Mouse (Mus musculus) embryonic facial prominence, embryonic 15.5 days (tissue): Measurements from ENCODE around the gene Aars2. TPM values are rescaled to one million over a fixed set of nuclear protein-coding genes. Genes with fewer than 3 reads are reported as not detected.

Experiments used
- ATAC-seq: fragments of 200-750 bp; cut with Nextera tagmentation; 2 replicates; pipeline ENCODE4 v1.8.0; 2017; ENCODE audit warnings: low read depth, moderate TSS enrichment; ENCODE audit not compliant: insufficient number of reproducible peaks, low FRiP score, low TSS enrichment
- H3K27ac ChIP-seq: fragments of 300-500 bp; sonication (generic); replicated peaks from 2 replicates; pipeline ENCODE4 v1.5.1; 2015; ENCODE audit warnings: mild to moderate bottlenecking, inconsistent platforms
- H3K27me3 ChIP-seq: fragments of 300-500 bp; sonication (generic); 2 replicates; pipeline ENCODE4 v1.6.1; 2015; ENCODE audit warnings: inconsistent platforms
- H3K36me3 ChIP-seq: fragments of 300-500 bp; sonication (generic); 2 replicates; pipeline ENCODE4 v1.6.1; 2015; ENCODE audit warnings: mild to moderate bottlenecking, inconsistent platforms
- H3K4me1 ChIP-seq: fragments of 300-500 bp; sonication (generic); 2 replicates; pipeline ENCODE4 v1.6.1; 2015; ENCODE audit warnings: inconsistent platforms
- H3K4me2 ChIP-seq: fragments of 300-500 bp; sonication (generic); replicated peaks from 2 replicates; pipeline ENCODE4 v1.6.1; 2015; ENCODE audit warnings: mild to moderate bottlenecking, inconsistent platforms
- H3K4me3 ChIP-seq: fragments of 300-500 bp; sonication (generic); replicated peaks from 2 replicates; pipeline ENCODE4 v1.5.1; 2015; ENCODE audit warnings: mild to moderate bottlenecking, inconsistent platforms
- H3K9ac ChIP-seq: fragments of 300-500 bp; sonication (generic); 2 replicates; pipeline ENCODE4 v1.6.1; 2015; ENCODE audit warnings: inconsistent platforms
- H3K9me3 ChIP-seq: fragments of 300-500 bp; sonication (generic); replicated peaks from 2 replicates; pipeline ENCODE4 v1.6.1; 2016; ENCODE audit warnings: inconsistent platforms
- WGBS: fragments of 180-500 bp; shearing (Covaris S2); methylation state at CpG from one replicate; pipeline ENCODE4 v1.1.7; 2015; 5-methylcytosine and 5-hydroxymethylcytosine counted together
- polyA plus RNA-seq: library from polyadenylated mRNA; unstranded; fragments of >200 nt; fragmentation: Nextera tagmentation; extraction: Ambion mirVana; gene quantifications from 2 replicates; pipeline ENCODE4 v1.2.1, GENCODE M21; 2015

Gene Aars2
- polyA plus RNA-seq, 1 experiment from 2014 or later = 15.8 TPM

- H3K4me1 ChIP-seq = peaks cover 30% of the 10 kb centered on the region
Measured at GRCm38 (mm10) chr17:45559732-45560525, 53.3 kb downstream of the Aars2 start.

GRCm38 (mm10) chr17:45563216-45563615 lies 56.6 kb downstream of the Aars2 start:
- 72% methylated on average over 12 of the region's 12 CpGs for whole genome bisulfite sequencing

More at GRCm38 (mm10) chr17:45559732-45560525, 53.3 kb downstream of the Aars2 start:
- 86% methylated on average over 15 of the region's 15 CpGs for WGBS
- Histone ChIP-seq H3K36me3 (0 out of 2 replicates have a peak, but pooled peaks cover under 1% of the 10 kb centered on the region), H3K27ac (no peak overlapping the region), H3K9me3 (no peaks in the 10 kb centered on the region), H3K9ac (no peak overlapping the region), H3K27me3 (peaks cover 11% of the 10 kb centered on the region), H3K4me3 (no peak overlapping the region), H3K4me2 (no peak overlapping the region)
- no peak for ATAC-seq

GRCm38 (mm10) chr17:45563655-45564530 lies 57.3 kb downstream of the Aars2 start, which contains the start of gene Slc35b2:
Gene Slc35b2, plus strand, starts transcription at chr17:45563874.
- peaks cover 38% of the 10 kb centered on the region for H3K36me3 ChIP-seq
- H3K9ac ChIP-seq = peak within 1 kb of the TSS; percentile 96
- H3K27me3 ChIP-seq = no peaks in the 10 kb centered on the region
- ATAC-seq = peak; percentile 86
- H3K4me3 ChIP-seq = peak within 1 kb of the TSS; percentile 90
- WGBS = under 1% methylated on average over 58 of the region's 61 CpGs
- peaks cover 38% of the 10 kb centered on the region for H3K4me1 ChIP-seq
- H3K4me2 ChIP-seq = peak within 1 kb of the TSS; percentile 94
- H3K9me3 ChIP-seq = no peaks in the 10 kb centered on the region
- H3K27ac ChIP-seq = peak within 1 kb of the TSS; percentile 87

More at GRCm38 (mm10) chr17:45563216-45563615, 56.6 kb downstream of the Aars2 start:
- H3K27me3 ChIP-seq = no peaks in the 10 kb centered on the region
- peak overlapping the region; percentile 94 for H3K4me2 ChIP-seq
- peaks cover 31% of the 10 kb centered on the region for H3K36me3 ChIP-seq
- H3K4me1 ChIP-seq = peaks cover 32% of the 10 kb centered on the region
- H3K4me3 ChIP-seq = peak overlapping the region; percentile 90
- no peak overlapping the region for H3K27ac ChIP-seq
- ATAC-seq = no peak
- no peak overlapping the region for H3K9ac ChIP-seq
- no peaks in the 10 kb centered on the region for H3K9me3 ChIP-seq

GRCm38 (mm10) chr17:45564531-45565084 lies 58.0 kb downstream of the Aars2 start:
- H3K36me3 ChIP-seq = peaks cover 45% of the 10 kb centered on the region
- peak overlapping the region; percentile 96 for H3K9ac ChIP-seq
- peak overlapping the region; percentile 94 for H3K4me2 ChIP-seq
- H3K27ac ChIP-seq = peak overlapping the region; percentile 87
- H3K27me3 ChIP-seq = no peaks in the 10 kb centered on the region
- H3K9me3 ChIP-seq = no peaks in the 10 kb centered on the region
- H3K4me3 ChIP-seq = peak overlapping the region; percentile 90
- no peak for ATAC-seq
- peaks cover 44% of the 10 kb centered on the region for H3K4me1 ChIP-seq
- WGBS = 7% methylated on average over 18 of the region's 18 CpGs

- peak overlapping the region; percentile 94 for H3K4me2 ChIP-seq
- no peaks in the 10 kb centered on the region for H3K27me3 ChIP-seq
- H3K36me3 ChIP-seq = peaks cover 50% of the 10 kb centered on the region
- H3K27ac ChIP-seq = peak overlapping the region; percentile 87
- no peaks in the 10 kb centered on the region for H3K9me3 ChIP-seq
- peak overlapping the region; percentile 90 for H3K4me3 ChIP-seq
- ATAC-seq = no peak
- H3K4me1 ChIP-seq = peaks cover 49% of the 10 kb centered on the region
- 91% methylated on average over 11 of the region's 11 CpGs for WGBS
- no peak overlapping the region for H3K9ac ChIP-seq
Measured at GRCm38 (mm10) chr17:45565103-45565502, 58.5 kb downstream of the Aars2 start.

GRCm38 (mm10) chr17:45566031-45566359 lies 59.4 kb downstream of the Aars2 start:
- 61% methylated on average over 1 of the region's 1 CpGs for WGBS
- H3K4me3 ChIP-seq = no peak overlapping the region
- no peaks in the 10 kb centered on the region for H3K9me3 ChIP-seq
- no peak for ATAC-seq
- H3K4me1 ChIP-seq = peaks cover 58% of the 10 kb centered on the region
- H3K27me3 ChIP-seq = no peaks in the 10 kb centered on the region
- H3K9ac ChIP-seq = no peak overlapping the region
- no peak overlapping the region for H3K4me2 ChIP-seq
- 0 out of 2 replicates have a peak overlapping the region, but pooled peaks have one; percentile 11 for H3K27ac ChIP-seq
- H3K36me3 ChIP-seq = peaks cover 59% of the 10 kb centered on the region

- H3K9me3 ChIP-seq = no peaks in the 10 kb centered on the region
- no peak overlapping the region for H3K9ac ChIP-seq
- 0 out of 2 replicates have a peak, but pooled peaks have one; percentile 8 for ATAC-seq
- H3K27me3 ChIP-seq = no peaks in the 10 kb centered on the region
- H3K4me1 ChIP-seq = peaks cover 64% of the 10 kb centered on the region
- H3K4me2 ChIP-seq = no peak overlapping the region
- 60% methylated on average over 18 of the region's 18 CpGs for WGBS
- H3K36me3 ChIP-seq = peaks cover 65% of the 10 kb centered on the region
- peak overlapping the region; percentile 35; the same call in 1 of the 2 replicates for H3K27ac ChIP-seq
- H3K4me3 ChIP-seq = no peak overlapping the region
Measured at GRCm38 (mm10) chr17:45566360-45567161, 59.9 kb downstream of the Aars2 start.

GRCm38 (mm10) chr17:45567162-45567601 lies 60.5 kb downstream of the Aars2 start:
- no peak overlapping the region for H3K4me2 ChIP-seq
- no peak overlapping the region for H3K9ac ChIP-seq
- H3K27ac ChIP-seq = peak overlapping the region; percentile 24; the same call in 1 of the 2 replicates
- peaks cover 68% of the 10 kb centered on the region for H3K4me1 ChIP-seq
- H3K9me3 ChIP-seq = no peaks in the 10 kb centered on the region
- H3K27me3 ChIP-seq = no peaks in the 10 kb centered on the region
- no peak for ATAC-seq
- no peak overlapping the region for H3K4me3 ChIP-seq
- H3K36me3 ChIP-seq = peaks cover 68% of the 10 kb centered on the region
- 38% methylated on average over 4 of the region's 4 CpGs for WGBS

GRCm38 (mm10) chr17:45568990-45569389 lies 62.3 kb downstream of the Aars2 start:
- no peak for ATAC-seq
- H3K4me1 ChIP-seq = peaks cover 68% of the 10 kb centered on the region
- H3K27ac ChIP-seq = 0 out of 2 replicates have a peak overlapping the region, but pooled peaks have one; percentile 17
- H3K9me3 ChIP-seq = no peaks in the 10 kb centered on the region
- no peak overlapping the region for H3K4me2 ChIP-seq
- H3K4me3 ChIP-seq = no peak overlapping the region
- WGBS = 85% methylated on average over 12 of the region's 12 CpGs
- H3K27me3 ChIP-seq = no peaks in the 10 kb centered on the region
- H3K9ac ChIP-seq = no peak overlapping the region
- peaks cover 68% of the 10 kb centered on the region for H3K36me3 ChIP-seq

- no peak for ATAC-seq
- H3K9ac ChIP-seq = 0 out of 2 replicates have a peak overlapping the region, but pooled peaks have one; percentile 12
- H3K4me2 ChIP-seq = no peak overlapping the region
- 79% methylated on average over 4 of the region's 4 CpGs for WGBS
- H3K4me1 ChIP-seq = peaks cover 68% of the 10 kb centered on the region
- no peaks in the 10 kb centered on the region for H3K9me3 ChIP-seq
- no peak overlapping the region for H3K27ac ChIP-seq
- peaks cover 68% of the 10 kb centered on the region for H3K36me3 ChIP-seq
- H3K4me3 ChIP-seq = no peak overlapping the region
- no peaks in the 10 kb centered on the region for H3K27me3 ChIP-seq
Measured at GRCm38 (mm10) chr17:45569999-45570398, 63.4 kb downstream of the Aars2 start.
